ENCODE assay signal across 8 mouse cellular contexts in genomic region chr6:135369551-135369968, GRCm38 (mm10). TPM values are rescaled to one million over a fixed set of nuclear protein-coding genes. Genes with fewer than 3 reads are reported as not detected.
DNase-seq lines count a peak whose midpoint lies in the region; ATAC-seq and TF ChIP-seq lines count a peak whose summit lies in the region.

No protein-coding gene starts in this region.

- H3K9ac ChIP-seq in limb, embryonic 15.5 days: no peak overlapping the region

- peak; percentile 60 for TF ChIP-seq CTCF in cortical plate, adult 2 months (IDR thresholded peaks at IDR 0.05; ENCODE audit: extremely low read depth, insufficient read depth, low read length)

- no peaks in the 10 kb centered on the region for H3K27me3 ChIP-seq in limb, embryonic 15.5 days

- H3K36me3 ChIP-seq in limb, embryonic 15.5 days: peaks cover 18% of the 10 kb centered on the region

- no peaks in the 10 kb centered on the region for H3K4me1 ChIP-seq in cortical plate, adult 2 months (ENCODE audit: control insufficient read depth, insufficient read depth, low read length)
- H3K4me1 ChIP-seq in limb, embryonic 15.5 days: peaks cover 91% of the 10 kb centered on the region

- no peaks in the 10 kb centered on the region for H3K9me3 ChIP-seq in limb, embryonic 15.5 days

- peak; percentile 40 to 47 for DNase-seq in cerebellum, postnatal 14 days
- no peak for DNase-seq in cerebellum, adult 11 months
- peak; percentile 83 for DNase-seq in heart, adult 8-10 months (ENCODE audit: low spot score)
- DNase-seq in kidney, adult 18-20 months: peak; percentile 24
- peak; percentile 30 for DNase-seq in right cerebral cortex, postnatal 25 days
- no peak for DNase-seq in spleen, postnatal 4 days (ENCODE audit: low spot score in 2 of 2)

- H3K27ac ChIP-seq in cortical plate, adult 2 months (ENCODE audit: insufficient read depth, low read length): no peak overlapping the region
- peak overlapping the region; percentile 44 for H3K27ac ChIP-seq in limb, embryonic 15.5 days

- H3K4me2 ChIP-seq in limb, embryonic 15.5 days: peak overlapping the region; percentile 8; the same call in 1 of the 2 replicates

- TF ChIP-seq POLR2A in cortical plate, adult 2 months (IDR thresholded peaks at IDR 0.05; ENCODE audit: extremely low read depth, insufficient read depth, low read length): no peak

- 34% methylated on average over 5 of the region's 5 CpGs for WGBS in limb, embryonic 15.5 days

- H3K4me3 ChIP-seq in cortical plate, adult 2 months (ENCODE audit: insufficient read depth, low read length): no peak overlapping the region
- H3K4me3 ChIP-seq in limb, embryonic 15.5 days: no peak overlapping the region

- ATAC-seq in limb, embryonic 15.5 days (ENCODE audit: insufficient number of reproducible peaks, low FRiP score, low TSS enrichment, low read depth): no peak

RNA-seq across cellular contexts. Expression of gene Emp1, which starts 7.2 kb away (rescaled TPM):
- polyA plus RNA-seq in cortical plate, adult 2 months (2012; rRNA removed): 1.7 TPM in 2 replicates
- total RNA-seq in heart, adult 8-10 months (2022): 10 to 100 TPM; 24.4 to 52.4 (median 41.1) TPM
- 244 and 369 TPM in 2 replicates for polyA plus RNA-seq in limb, embryonic 15.5 days (2015; fragmentation: Nextera tagmentation; extraction: Ambion mirVana)

RNA-seq across cellular contexts. Expression of gene Pbp2, which starts 59.4 kb away (rescaled TPM):
- 0.85 and 0.96 TPM in 2 replicates for polyA plus RNA-seq in cortical plate, adult 2 months (2012; rRNA removed)
- total RNA-seq in heart, adult 8-10 months (2022): not detected
- polyA plus RNA-seq in limb, embryonic 15.5 days (2015; fragmentation: Nextera tagmentation; extraction: Ambion mirVana): 2.6 and 3.4 TPM in 2 replicates

Comparison
In these comparisons a context has a peak if more than half of its experiments do, and no peak if none do; other contexts are left out.
1. DNase-seq: peak in cerebellum, postnatal 14 days (2 of 2), heart, adult 8-10 months (single experiment), kidney, adult 18-20 months (single experiment) and right cerebral cortex, postnatal 25 days (single experiment); none in cerebellum, adult 11 months (single experiment) and spleen, postnatal 4 days (0 of 2).
2. RNA of gene Emp1, which starts 7.2 kb away (polyA plus RNA-seq): 244 to 369 TPM in limb, embryonic 15.5 days; 1.7 TPM in cortical plate, adult 2 months; every median in the first group is over 10 times any median in the second.